Mouse (Mus musculus): ENCODE data around the gene Timm10b.

Timm10b gene

GRCm38 (mm10) chr7:105639756-105640155, at the start of gene Timm10b:
Gene Timm10b, plus strand, starts transcription at chr7:105640056.
- DNase-seq (ENCODE audit: low spot score) = no peak

- no peak for DNase-seq (ENCODE audit: low spot score)
Observed at GRCm38 (mm10) chr7:105590097-105590496, 49.8 kb upstream of the Timm10b start.

GRCm38 (mm10) chr7:105602860-105603623, 36.8 kb upstream of the Timm10b start:
- peak; percentile 77 for DNase-seq (ENCODE audit: low spot score)

GRCm38 (mm10) chr7:105608467-105608866, 31.4 kb upstream of the Timm10b start:
- no peak for DNase-seq (ENCODE audit: low spot score)

GRCm38 (mm10) chr7:105611767-105612166, 28.1 kb upstream of the Timm10b start:
- DNase-seq (ENCODE audit: low spot score) = no peak

- no peak for DNase-seq (ENCODE audit: low spot score)
Observed at GRCm38 (mm10) chr7:105614400-105614799, 25.5 kb upstream of the Timm10b start.

GRCm38 (mm10) chr7:105615720-105616119, 24.1 kb upstream of the Timm10b start:
- no peak for DNase-seq (ENCODE audit: low spot score)

GRCm38 (mm10) chr7:105616561-105616960, 23.3 kb upstream of the Timm10b start:
- DNase-seq (ENCODE audit: low spot score) = no peak

GRCm38 (mm10) chr7:105617810-105618209, 22.0 kb upstream of the Timm10b start:
- no peak for DNase-seq (ENCODE audit: low spot score)

GRCm38 (mm10) chr7:105619701-105620100, 20.2 kb upstream of the Timm10b start:
- no peak for DNase-seq (ENCODE audit: low spot score)

GRCm38 (mm10) chr7:105621053-105621452, 18.8 kb upstream of the Timm10b start:
- DNase-seq (ENCODE audit: low spot score) = no peak

- no peak for DNase-seq (ENCODE audit: low spot score)
Observed at GRCm38 (mm10) chr7:105621646-105622292, 18.1 kb upstream of the Timm10b start.

GRCm38 (mm10) chr7:105625397-105625796, 14.5 kb upstream of the Timm10b start:
- DNase-seq (ENCODE audit: low spot score) = no peak

GRCm38 (mm10) chr7:105628633-105629032, 11.2 kb upstream of the Timm10b start:
- peak; percentile 76 for DNase-seq (ENCODE audit: low spot score)

- DNase-seq (ENCODE audit: low spot score) = no peak
Observed at GRCm38 (mm10) chr7:105632551-105632972, 7.3 kb upstream of the Timm10b start.

GRCm38 (mm10) chr7:105633127-105633800, 6.6 kb upstream of the Timm10b start, which contains the start of gene Trim3:
Gene Trim3, minus strand, starts transcription at chr7:105633571.
- DNase-seq (ENCODE audit: low spot score) = peak; percentile 88

- no peak for DNase-seq (ENCODE audit: low spot score)
Observed at GRCm38 (mm10) chr7:105633801-105634135, 6.1 kb upstream of the Timm10b start.

- no peak for DNase-seq (ENCODE audit: low spot score)
Observed at GRCm38 (mm10) chr7:105634272-105634920, 5.5 kb upstream of the Timm10b start.

GRCm38 (mm10) chr7:105635726-105636125, 4.1 kb upstream of the Timm10b start:
- no peak for DNase-seq (ENCODE audit: low spot score)

- no peak for DNase-seq (ENCODE audit: low spot score)
Observed at GRCm38 (mm10) chr7:105638776-105639175, 1.1 kb upstream of the Timm10b start.

- no peak for DNase-seq (ENCODE audit: low spot score)
Observed at GRCm38 (mm10) chr7:105639304-105639703, 552 bp upstream of the Timm10b start.

GRCm38 (mm10) chr7:105640233-105640893, 507 bp downstream of the Timm10b start, which contains the start of the genes Arfip2 and Gm45799:
Gene Arfip2, minus strand, starts transcription at chr7:105640416.
Gene Gm45799, plus strand, starts transcription at chr7:105640552.
- peak; percentile 98 for DNase-seq (ENCODE audit: low spot score)
